Comparison of ENCODE assay signal across 7 mouse cellular contexts in the genomic region with DNA sequence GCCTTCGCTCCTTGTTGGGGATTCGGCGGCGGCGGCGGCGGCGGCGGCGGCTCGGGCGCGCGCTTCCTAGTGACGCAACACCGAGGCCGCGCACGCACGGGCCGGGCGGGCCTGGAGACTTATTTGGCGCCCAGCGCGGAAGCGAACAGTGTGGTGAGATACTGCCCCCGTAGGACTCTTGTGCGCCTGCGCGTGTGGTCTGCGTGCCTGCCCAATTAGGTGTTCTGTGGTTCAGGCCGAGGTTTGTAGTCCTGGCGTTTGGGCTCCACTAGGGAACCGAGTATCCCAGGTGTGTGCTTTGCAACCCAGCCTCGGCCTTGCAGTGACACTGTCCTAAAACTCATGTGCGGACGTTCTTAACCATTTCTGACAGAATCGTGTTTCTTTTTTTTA. TPM values are rescaled to one million over a fixed set of nuclear protein-coding genes. Genes with fewer than 3 reads are reported as not detected.
DNase-seq lines count a peak whose midpoint lies in the region; ATAC-seq lines count a peak whose summit lies in the region.
"Not testable (repeated sequence)": the region's sequence is repeated elsewhere in the genome, so short reads cannot be mapped to it uniquely, and the experiment has no call there.

Gmeb2 (minus strand) TSS at position 78 of the 393 bp plus-strand sequence.

- peak within 1 kb of the TSS; percentile 91 for H3K4me2 ChIP-seq in intestine, embryonic 14.5 days (ENCODE audit: low read length)

- peak; percentile 82 to 88 for DNase-seq in adrenal gland, adult 18-20 months (ENCODE audit: low spot score in 2 of 2)
- DNase-seq in embryo, embryonic 11 days: peak; percentile 98
- DNase-seq in gastrocnemius, postnatal 25 days: peak; percentile 94
- DNase-seq in intestine, embryonic 14.5 days (ENCODE audit: low spot score): peak; percentile 90
- peak; percentile 94 to 96 for DNase-seq in left cerebral cortex, postnatal 14 days (ENCODE audit: low spot score in 2 of 2)
- peak; percentile 97 for DNase-seq in mesoderm, embryonic 11.5 days (ENCODE audit: low read depth, low spot score)
- peak; percentile 91 to 92 for DNase-seq in right cerebral cortex, postnatal 36 days (ENCODE audit: low spot score in 2 of 2)

- H3K9me3 ChIP-seq in intestine, embryonic 14.5 days (ENCODE audit: control insufficient read depth, low read length): not testable (repeated sequence)

- H3K27me3 ChIP-seq in intestine, embryonic 14.5 days (replicated peaks; ENCODE audit: control insufficient read depth, insufficient read depth, low read length): not testable (repeated sequence)

- 4% methylated on average over 24 of the region's 38 CpGs for WGBS in intestine, embryonic 14.5 days

- peak within 1 kb of the TSS; percentile 89 for H3K27ac ChIP-seq in intestine, embryonic 14.5 days (ENCODE audit: low read depth)

- H3K9ac ChIP-seq in intestine, embryonic 14.5 days (ENCODE audit: low read length): peak within 1 kb of the TSS; percentile 79

- peak within 1 kb of the TSS; percentile 59 for H3K4me3 ChIP-seq in intestine, embryonic 14.5 days (ENCODE audit: low read depth, low read length)

- peaks cover 13% of the 10 kb centered on the region for H3K4me1 ChIP-seq in intestine, embryonic 14.5 days (replicated peaks; ENCODE audit: control insufficient read depth, insufficient read depth, low read length)

- peaks cover 12% of the 10 kb centered on the region; the same call in 1 of the 2 replicates for H3K36me3 ChIP-seq in intestine, embryonic 14.5 days (ENCODE audit: control insufficient read depth, insufficient read depth, low read length)

- ATAC-seq in intestine, embryonic 14.5 days (replicated peaks; ENCODE audit: low FRiP score, low TSS enrichment, low read depth): peak; percentile 98

- intact Hi-C loops in left cerebral cortex, postnatal 14 days (cut with DNase I): not testable (repeated sequence)

RNA-seq across cellular contexts. Expression of gene Gmeb2, which starts in this region (rescaled TPM):
- total RNA-seq in adrenal gland, adult 18-20 months (2021): 10 to 100 TPM; 14.8 to 15.2 TPM
- total RNA-seq in gastrocnemius, postnatal 25 days (2021): 1 to 10 TPM; 6.1 to 6.3 TPM
- polyA plus RNA-seq in intestine, embryonic 14.5 days (2014; fragmentation: Nextera tagmentation; extraction: Ambion mirVana): 16.4 and 16.6 TPM in 2 replicates
- total RNA-seq in left cerebral cortex, postnatal 14 days (2021): 10 to 100 TPM; 18.3 to 20.0 TPM

Comparison
In these comparisons a context has a peak if more than half of its experiments do, and no peak if none do; other contexts are left out.
1. Peak in every context shown above with its lines: DNase-seq, ATAC-seq, H3K4me3 ChIP-seq and H3K27ac ChIP-seq.